Mouse (Mus musculus): ENCODE measurements around the gene Rcan2. TPM values are rescaled to one million over a fixed set of nuclear protein-coding genes. Genes with fewer than 3 reads are reported as not detected.

Gene Rcan2
- polyA plus RNA-seq, 1 experiment from 2014 or later: 14.5 TPM

DNA sequence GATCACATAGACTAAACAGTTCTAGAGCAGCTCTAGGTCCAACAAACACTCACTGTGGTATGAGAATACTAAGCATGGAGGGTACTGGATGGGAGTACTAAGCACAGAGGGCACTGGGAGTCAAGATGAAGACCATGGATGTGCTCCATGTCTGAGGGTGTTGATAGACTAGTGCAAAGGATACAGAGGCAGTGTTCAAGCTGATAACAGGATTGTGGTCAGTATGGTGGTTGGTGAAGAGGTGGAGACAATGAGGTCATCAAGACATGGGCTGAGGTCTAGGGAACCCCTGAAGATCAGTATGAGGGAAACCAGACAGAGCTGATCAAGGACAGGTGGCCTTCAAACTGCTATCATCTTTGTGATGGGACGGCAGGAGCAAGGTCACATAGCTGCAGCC is 99.0 kb downstream of the Rcan2 start:
- WGBS: 88% methylated on average over 1 of the region's 1 CpGs
- H3K27me3 ChIP-seq (ENCODE audit: insufficient read depth, poor library complexity, severe bottlenecking): no peaks in the 10 kb centered on the region
- H3K4me1 ChIP-seq: peaks cover 4% of the 10 kb centered on the region; the same call in 1 of the 2 replicates
- no peak overlapping the region for H3K27ac ChIP-seq
- no peaks in the 10 kb centered on the region for H3K9me3 ChIP-seq
- no peak for DNase-seq (ENCODE audit: low spot score)
- no peaks in the 10 kb centered on the region for H3K36me3 ChIP-seq
- H3K4me3 ChIP-seq: no peak overlapping the region

- peaks cover 4% of the 10 kb centered on the region; the same call in 1 of the 2 replicates for H3K4me1 ChIP-seq
- H3K27ac ChIP-seq: no peak overlapping the region
- WGBS: 85% methylated on average over 3 of the region's 3 CpGs
Observed at GRCm38 (mm10) chr17:43901474-43901873, 100.3 kb downstream of the Rcan2 start.

GRCm38 (mm10) chr17:43903807-43904771 is 102.9 kb downstream of the Rcan2 start:
- H3K4me1 ChIP-seq: no peaks in the 10 kb centered on the region
- H3K27me3 ChIP-seq (ENCODE audit: insufficient read depth, poor library complexity, severe bottlenecking): no peaks in the 10 kb centered on the region
- no peaks in the 10 kb centered on the region for H3K36me3 ChIP-seq
- no peak overlapping the region for H3K4me3 ChIP-seq
- DNase-seq (ENCODE audit: low spot score): no peak
- 83% methylated on average over 9 of the region's 9 CpGs for WGBS
- no peak overlapping the region for H3K27ac ChIP-seq
- H3K9me3 ChIP-seq: no peaks in the 10 kb centered on the region

More at GRCm38 (mm10) chr17:43901474-43901873, 100.3 kb downstream of the Rcan2 start:
- Histone ChIP-seq H3K27me3 (ENCODE audit: insufficient read depth, poor library complexity, severe bottlenecking) (no peaks in the 10 kb centered on the region), H3K4me3 (no peak overlapping the region), H3K36me3 (no peaks in the 10 kb centered on the region), H3K9me3 (no peaks in the 10 kb centered on the region)
- DNase-seq (ENCODE audit: low spot score): no peak

DNA sequence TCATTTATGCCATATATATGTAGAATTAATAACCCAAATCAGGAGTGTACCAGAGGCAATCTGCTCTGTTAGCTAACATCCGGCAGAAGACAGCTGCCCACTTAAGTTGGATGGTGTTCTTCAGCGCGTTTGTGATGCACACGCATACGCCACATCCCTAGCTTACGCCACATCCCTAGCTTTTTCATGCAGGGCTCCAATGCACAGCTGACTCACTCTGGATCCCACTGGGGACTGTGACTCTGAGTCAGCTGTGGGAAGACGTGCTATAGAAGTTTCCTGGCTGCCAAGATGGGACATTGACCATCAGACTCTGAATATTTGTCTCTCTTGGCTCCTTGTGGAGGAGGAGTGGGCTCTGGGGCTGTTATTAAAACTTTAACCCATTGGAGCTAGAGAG is 103.7 kb downstream of the Rcan2 start:
- Histone ChIP-seq H3K4me1 (no peaks in the 10 kb centered on the region), H3K9me3 (no peaks in the 10 kb centered on the region), H3K4me3 (no peak overlapping the region), H3K36me3 (no peaks in the 10 kb centered on the region), H3K27ac (no peak overlapping the region), H3K27me3 (ENCODE audit: insufficient read depth, poor library complexity, severe bottlenecking) (no peaks in the 10 kb centered on the region)
- no peak for DNase-seq (ENCODE audit: low spot score)
- WGBS: 86% methylated on average over 7 of the region's 7 CpGs

DNA sequence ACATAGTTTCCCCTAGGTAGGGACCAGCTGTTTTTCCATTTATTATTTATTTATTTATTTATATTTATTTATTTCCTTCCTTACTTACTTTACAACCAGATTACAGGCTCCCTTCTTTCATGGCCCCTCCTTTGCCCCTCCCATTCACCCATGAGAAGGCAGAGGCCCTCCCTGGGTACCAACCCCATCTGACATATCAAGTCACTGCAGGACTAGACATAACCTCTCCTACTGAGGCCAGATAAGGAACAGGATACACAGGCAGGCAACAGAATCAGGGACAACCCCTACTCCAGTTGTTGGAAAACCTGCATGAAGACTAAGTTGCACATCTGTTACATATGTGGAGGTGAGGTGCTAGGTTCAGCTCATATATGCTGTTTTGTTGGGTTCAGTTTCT is 105.6 kb downstream of the Rcan2 start:
- no peak for DNase-seq (ENCODE audit: low spot score)

DNA sequence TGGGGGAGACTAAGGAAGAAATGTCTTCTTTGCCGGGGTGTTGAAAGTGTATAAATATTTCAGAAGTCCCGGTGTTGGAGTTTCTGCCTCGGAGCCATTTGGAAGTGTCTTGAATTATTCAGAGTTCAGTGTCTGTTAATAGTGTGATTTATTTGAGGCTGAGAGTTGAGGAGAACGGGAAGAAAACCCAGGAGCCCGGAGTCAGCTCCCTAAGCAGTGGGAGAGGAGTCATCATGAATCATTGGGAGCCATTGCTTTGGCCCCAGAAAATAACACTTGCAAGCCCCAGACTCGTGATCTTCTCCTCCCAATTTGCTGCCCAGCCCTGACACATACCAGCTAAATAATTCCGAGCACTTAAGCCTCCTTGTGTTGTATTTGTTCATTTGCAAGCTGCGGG is 115.0 kb downstream of the Rcan2 start:
- H3K36me3 ChIP-seq: no peaks in the 10 kb centered on the region
- no peak overlapping the region for H3K4me3 ChIP-seq
- no peak overlapping the region for H3K27ac ChIP-seq
- no peak for DNase-seq (ENCODE audit: low spot score)
- H3K9me3 ChIP-seq: no peaks in the 10 kb centered on the region
- H3K4me1 ChIP-seq: peaks cover 3% of the 10 kb centered on the region; the same call in 1 of the 2 replicates
- H3K27me3 ChIP-seq (ENCODE audit: insufficient read depth, poor library complexity, severe bottlenecking): no peaks in the 10 kb centered on the region
- 75% methylated on average over 8 of the region's 8 CpGs for WGBS

More for the DNA sequence above, 105.6 kb downstream of the Rcan2 start:
- Histone ChIP-seq H3K4me1 (peaks cover 3% of the 10 kb centered on the region; the same call in 1 of the 2 replicates), H3K4me3 (no peak overlapping the region), H3K9me3 (no peaks in the 10 kb centered on the region), H3K36me3 (no peaks in the 10 kb centered on the region), H3K27ac (no peak overlapping the region), H3K27me3 (ENCODE audit: insufficient read depth, poor library complexity, severe bottlenecking) (no peaks in the 10 kb centered on the region)

GRCm38 (mm10) chr17:43917143-43917542 is 116.0 kb downstream of the Rcan2 start:
- no peak for DNase-seq (ENCODE audit: low spot score)
- no peak overlapping the region for H3K27ac ChIP-seq
- H3K4me3 ChIP-seq: no peak overlapping the region
- whole genome bisulfite sequencing: 81% methylated on average over 5 of the region's 5 CpGs
- H3K36me3 ChIP-seq: no peaks in the 10 kb centered on the region
- no peaks in the 10 kb centered on the region for H3K27me3 ChIP-seq (ENCODE audit: insufficient read depth, poor library complexity, severe bottlenecking)
- no peaks in the 10 kb centered on the region for H3K4me1 ChIP-seq
- H3K9me3 ChIP-seq: no peaks in the 10 kb centered on the region

GRCm38 (mm10) chr17:43929856-43930255 is 128.7 kb downstream of the Rcan2 start:
- peaks cover 5% of the 10 kb centered on the region; the same call in 1 of the 2 replicates for H3K9me3 ChIP-seq
- WGBS: 91% methylated on average over 4 of the region's 4 CpGs
- H3K4me1 ChIP-seq: no peaks in the 10 kb centered on the region
- no peak overlapping the region for H3K27ac ChIP-seq
- H3K36me3 ChIP-seq: no peaks in the 10 kb centered on the region
- H3K27me3 ChIP-seq (ENCODE audit: insufficient read depth, poor library complexity, severe bottlenecking): no peaks in the 10 kb centered on the region
- no peak for DNase-seq (ENCODE audit: low spot score)
- H3K4me3 ChIP-seq: no peak overlapping the region

DNA sequence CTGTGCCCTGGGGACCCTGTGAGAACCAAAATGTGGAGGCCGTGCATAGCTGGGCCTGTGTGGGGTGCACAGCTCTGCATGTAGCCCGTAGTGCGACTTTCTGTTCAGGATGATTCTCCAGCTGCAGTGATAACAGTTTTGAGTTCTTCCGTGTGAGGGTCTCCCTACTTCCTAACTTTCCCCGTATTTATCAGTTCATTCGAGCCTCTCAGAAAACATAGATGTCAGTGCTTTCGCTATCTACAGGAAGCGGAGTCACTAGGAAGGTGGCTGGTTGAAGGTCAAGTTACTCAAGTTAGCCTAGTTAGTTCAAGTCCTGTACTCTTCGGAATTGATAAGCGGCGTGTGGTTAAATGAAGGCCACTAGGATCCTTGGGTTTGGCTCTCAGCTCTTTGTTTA is 130.6 kb downstream of the Rcan2 start:
- Histone ChIP-seq H3K27me3 (ENCODE audit: insufficient read depth, poor library complexity, severe bottlenecking) (no peaks in the 10 kb centered on the region), H3K9me3 (peaks cover 5% of the 10 kb centered on the region; the same call in 1 of the 2 replicates), H3K27ac (no peak overlapping the region), H3K36me3 (no peaks in the 10 kb centered on the region), H3K4me1 (no peaks in the 10 kb centered on the region), H3K4me3 (no peak overlapping the region)
- DNase-seq (ENCODE audit: low spot score): no peak
- WGBS: 76% methylated on average over 11 of the region's 11 CpGs

GRCm38 (mm10) chr17:43934056-43934455 is 132.9 kb downstream of the Rcan2 start:
- H3K27ac ChIP-seq: no peak overlapping the region
- no peak overlapping the region for H3K4me3 ChIP-seq
- 88% methylated on average over 9 of the region's 9 CpGs for WGBS
- H3K27me3 ChIP-seq (ENCODE audit: insufficient read depth, poor library complexity, severe bottlenecking): no peaks in the 10 kb centered on the region
- no peaks in the 10 kb centered on the region for H3K4me1 ChIP-seq
- DNase-seq (ENCODE audit: low spot score): no peak
- no peaks in the 10 kb centered on the region for H3K36me3 ChIP-seq
- peaks cover 5% of the 10 kb centered on the region; the same call in 1 of the 2 replicates for H3K9me3 ChIP-seq

DNA sequence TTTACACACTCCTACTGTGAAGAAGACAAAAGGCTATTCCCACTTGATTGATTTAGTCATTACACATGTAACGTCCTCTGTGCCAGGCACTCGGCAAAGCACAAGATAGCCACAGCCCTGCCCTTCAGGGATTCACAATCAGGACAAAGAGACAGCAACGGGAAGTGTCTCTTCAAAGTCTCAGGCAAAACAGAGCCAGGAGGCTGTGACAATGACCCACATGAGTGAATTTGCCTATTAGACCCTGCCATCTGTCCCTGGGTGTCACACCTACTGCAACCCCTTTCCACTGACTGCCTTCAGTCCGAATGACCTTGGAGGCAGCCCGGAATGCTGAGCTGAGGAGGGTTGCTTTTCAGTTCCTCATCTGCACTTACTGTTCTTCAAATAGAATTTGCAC is 151.1 kb downstream of the Rcan2 start:
- H3K9me3 ChIP-seq: no peaks in the 10 kb centered on the region
- H3K27ac ChIP-seq: peak overlapping the region; percentile 74
- no peaks in the 10 kb centered on the region for H3K27me3 ChIP-seq (ENCODE audit: insufficient read depth, poor library complexity, severe bottlenecking)
- H3K36me3 ChIP-seq: no peaks in the 10 kb centered on the region
- H3K4me1 ChIP-seq: peaks cover 16% of the 10 kb centered on the region
- no peak for DNase-seq (ENCODE audit: low spot score)
- WGBS: 27% methylated on average over 5 of the region's 5 CpGs
- 0 out of 2 replicates have a peak overlapping the region, but pooled peaks have one; percentile 38 for H3K4me3 ChIP-seq

DNA sequence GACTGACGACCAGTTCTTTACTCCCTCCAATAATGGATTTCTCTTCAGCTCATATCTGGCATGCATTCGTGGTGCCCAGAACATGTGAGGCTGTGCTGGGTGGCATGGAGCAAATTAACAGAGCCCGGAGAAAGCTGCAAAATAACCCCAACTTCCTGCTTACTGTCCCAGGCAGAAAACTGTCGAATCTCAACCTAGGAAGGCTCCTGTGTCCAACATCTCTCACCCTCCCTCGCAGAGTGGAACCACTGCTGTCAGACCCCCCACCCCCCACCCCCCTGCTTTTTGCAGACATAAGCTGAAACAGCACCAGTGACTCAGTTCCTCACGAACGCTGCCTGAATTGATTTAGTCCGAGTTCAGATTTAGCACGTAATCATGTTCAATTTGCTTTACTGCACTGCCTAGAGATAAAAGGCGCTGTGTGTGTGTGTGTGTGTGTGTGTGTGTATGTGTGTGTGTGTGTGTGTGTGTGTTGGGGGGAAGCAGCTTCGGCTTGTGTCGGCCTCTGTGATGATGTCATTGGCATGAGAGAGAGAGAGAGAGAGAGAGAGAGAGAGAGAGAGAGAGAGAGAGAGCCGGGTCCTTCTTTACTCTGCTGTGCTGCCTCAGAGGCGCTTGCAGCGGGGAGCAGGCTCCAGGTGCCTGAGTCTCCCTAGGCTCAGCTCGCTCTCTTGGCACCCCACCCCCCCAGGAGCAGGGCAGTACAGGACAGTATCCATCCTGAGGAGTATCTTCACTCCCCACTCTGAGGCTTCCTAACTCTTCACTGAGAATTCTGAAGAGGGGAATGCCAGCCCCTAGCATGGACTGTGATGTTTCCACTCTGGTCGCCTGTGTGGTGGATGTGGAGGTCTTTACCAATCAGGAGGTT is 151.7 kb downstream of the Rcan2 start:
- Histone ChIP-seq H3K4me3 (peak overlapping the region; percentile 38), H3K4me1 (peaks cover 16% of the 10 kb centered on the region), H3K36me3 (no peaks in the 10 kb centered on the region), H3K27ac (peak overlapping the region; percentile 74), H3K9me3 (no peaks in the 10 kb centered on the region), H3K27me3 (ENCODE audit: insufficient read depth, poor library complexity, severe bottlenecking) (no peaks in the 10 kb centered on the region)
- 43% methylated on average over 16 of the region's 17 CpGs for WGBS
- DNase-seq (ENCODE audit: low spot score): no peak

DNA sequence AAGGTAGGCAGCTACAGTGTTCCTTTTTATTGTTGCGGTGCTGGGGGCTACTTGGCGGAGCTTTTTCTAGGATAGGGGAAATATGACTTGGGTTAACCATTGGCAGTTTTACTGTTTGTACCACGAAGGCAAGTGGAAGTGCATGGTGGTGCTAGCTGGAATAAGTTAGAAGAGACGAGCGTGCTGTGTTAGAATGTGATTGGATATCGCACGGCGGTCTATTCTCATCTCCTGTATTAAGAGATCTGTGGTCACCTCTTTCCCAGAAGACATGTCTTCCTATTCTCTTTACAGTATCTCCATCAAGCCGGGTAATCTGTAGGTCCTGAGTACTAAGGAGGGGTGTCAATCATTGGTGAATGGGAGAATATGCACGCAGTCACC is 152.4 kb downstream of the Rcan2 start:
- 86% methylated on average over 10 of the region's 10 CpGs for WGBS
- no peaks in the 10 kb centered on the region for H3K9me3 ChIP-seq
- H3K36me3 ChIP-seq: no peaks in the 10 kb centered on the region
- no peaks in the 10 kb centered on the region for H3K27me3 ChIP-seq (ENCODE audit: insufficient read depth, poor library complexity, severe bottlenecking)
- peaks cover 16% of the 10 kb centered on the region for H3K4me1 ChIP-seq
- no peak for DNase-seq (ENCODE audit: low spot score)
- H3K27ac ChIP-seq: peak overlapping the region; percentile 74; the same call in 1 of the 2 replicates
- no peak overlapping the region for H3K4me3 ChIP-seq

Measured in heart, embryonic 10.5 days (tissue).